Mouse (Mus musculus) mature B cell (primary cell): ENCODE results near the gene Olfr859.
"Not testable (repeated sequence)": the region's sequence is repeated elsewhere in the genome, so short reads cannot be mapped to it uniquely, and the experiment has no call there.

Source experiments
- in situ Hi-C: fragments of 300-500 bp; cut with MboI; formaldehyde crosslinking; loops from 2 replicates; pipeline ENCODE4 v1.14.3; 2019

Gene Olfr859

GRCm38 (mm10) chr9:19804606-19805005 is at the start of gene Olfr859:
Gene Olfr859, plus strand, starts transcription at chr9:19804906.
- in situ Hi-C loops: not testable (repeated sequence)

GRCm38 (mm10) chr9:19769136-19769535 is 35.6 kb upstream of the Olfr859 start:
- in situ Hi-C loops: no loop called here

GRCm38 (mm10) chr9:19769701-19770100 is 35.0 kb upstream of the Olfr859 start:
- in situ Hi-C loops: no loop called here

DNA sequence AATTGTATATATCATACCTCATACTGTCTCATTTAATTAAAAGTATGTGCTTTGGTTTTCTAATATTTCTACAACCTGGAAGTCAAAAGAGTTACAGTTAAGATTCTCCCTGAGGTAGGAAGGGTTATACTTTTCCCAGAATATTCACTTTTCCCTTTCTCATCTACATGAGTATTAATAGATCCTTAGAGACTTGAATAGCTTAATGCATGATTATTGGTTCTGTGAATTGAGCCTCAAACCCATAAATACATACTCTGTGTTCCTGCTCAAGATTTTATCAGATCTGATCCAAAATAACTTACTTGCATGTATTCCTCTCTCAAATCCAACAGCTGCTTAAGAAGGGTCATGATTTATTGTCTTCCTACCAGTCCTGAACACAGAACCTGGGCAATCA is 24.7 kb upstream of the Olfr859 start, which contains the start of gene Olfr58:
Gene Olfr58 (plus strand): TSS at position 301 of the 400 bp plus-strand sequence.
- in situ Hi-C loops: no loop called here

DNA sequence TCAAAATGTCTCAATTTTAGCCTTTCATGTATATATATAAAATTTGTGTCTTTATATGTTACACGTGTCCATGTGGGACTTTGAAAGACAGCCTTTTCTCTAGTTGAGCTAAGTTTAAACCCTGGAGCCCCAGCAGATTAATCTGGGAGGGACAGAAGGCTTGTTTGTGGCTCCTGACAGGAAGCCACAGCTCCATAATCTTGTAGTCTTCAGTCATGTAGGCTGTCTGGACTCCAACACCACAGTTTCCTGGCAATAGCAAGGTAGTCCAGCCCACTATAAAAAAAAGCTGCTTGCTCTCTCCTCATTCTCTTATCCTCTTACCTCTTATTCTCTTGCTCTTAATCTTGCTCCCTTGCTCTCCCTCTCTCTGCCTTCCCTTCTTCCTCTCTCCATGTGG is 1.7 kb upstream of the Olfr859 start:
- in situ Hi-C loops: no loop called here

- in situ Hi-C loops: no loop called here
Observed at GRCm38 (mm10) chr9:19849647-19850046, 44.9 kb downstream of the Olfr859 start, which contains the start of gene Olfr860. Gene Olfr860, minus strand, starts transcription at chr9:19849747.
